Mouse (Mus musculus) adrenal gland, postnatal 36 days (tissue): Measurements from ENCODE around the gene Arpc1a. TPM values are rescaled to one million over a fixed set of nuclear protein-coding genes. Genes with fewer than 3 reads are reported as not detected.
"Not testable (repeated sequence)": the region's sequence is repeated elsewhere in the genome, so short reads cannot be mapped to it uniquely, and the experiment has no call there.

Experiments
- DNase-seq, 2 experiments: peaks; one replicate each; pipeline ENCODE4 v3.0.0; 2021; ENCODE audit warnings: mixed read lengths in 1 of 2
- long read RNA-seq, 2 experiments: library from polyadenylated mRNA; stranded (forward); transcript quantifications; one replicate each; pipeline ENCODE4 v2.0.0; 2021; ENCODE audit warnings: borderline sequencing depth in 2 of 2
- total RNA-seq, 2 experiments: library from RNA; stranded (reverse); gene quantifications; 2 replicates each; pipeline ENCODE4 v1.2.3; 2021

The Arpc1a gene
- total RNA-seq = 100 to 1,000 TPM; 120 to 123 TPM
- long read RNA-seq, experiment 1, transcript Arpc1a-201 (10 exons, 1,632 nt) = major isoform, 200 of 250 reads
- long read RNA-seq, experiment 1, partial matches to known transcripts = 40 of 250 reads
- long read RNA-seq, experiment 1, other reads (novel, unspliced or antisense) = 9 of 250 reads
- long read RNA-seq, experiment 2, transcript Arpc1a-201 (10 exons, 1,632 nt) = major isoform, 53 of 61 reads
- long read RNA-seq, experiment 2, partial matches to known transcripts = 6 of 61 reads
- long read RNA-seq, experiment 2, other reads (novel, unspliced or antisense) = 1 of 61 reads

GRCm38 (mm10) chr5:145083632-145084451 is at the start of gene Arpc1a, which contains the start of gene Kpna7:
Arpc1a (plus strand) TSS chr5:145083830.
Kpna7 (minus strand) TSS chr5:145084030.
- DNase-seq = peak; percentile 97 to 99

GRCm38 (mm10) chr5:145041628-145042027 is 42.0 kb upstream of the Arpc1a start:
- peak; percentile 13 to 24 for DNase-seq

- DNase-seq = not testable (repeated sequence)
Observed at GRCm38 (mm10) chr5:145042690-145043089, 40.9 kb upstream of the Arpc1a start, which contains the start of gene 1700018F24Rik. 1700018F24Rik (plus strand) TSS chr5:145042990.

DNA sequence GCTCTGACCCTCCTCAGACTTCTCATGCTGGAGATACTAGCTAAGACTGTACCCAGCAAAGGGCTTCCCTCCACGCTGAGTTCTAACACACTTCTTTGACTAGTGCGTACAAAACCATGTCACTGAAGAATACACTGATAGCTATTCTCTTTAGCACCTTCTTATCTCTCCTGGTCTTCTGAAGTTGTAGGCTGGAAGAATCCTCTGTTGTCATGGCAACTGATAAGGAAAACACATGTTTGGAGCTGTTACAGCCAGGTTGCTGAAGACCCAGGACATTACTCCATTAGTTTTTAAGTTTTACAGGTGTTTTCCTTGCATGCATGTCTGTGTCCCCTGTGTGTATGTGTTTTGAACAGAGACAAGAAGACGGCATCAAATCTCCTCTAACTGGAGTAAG is 29.4 kb upstream of the Arpc1a start:
- DNase-seq = not testable (repeated sequence)

DNA sequence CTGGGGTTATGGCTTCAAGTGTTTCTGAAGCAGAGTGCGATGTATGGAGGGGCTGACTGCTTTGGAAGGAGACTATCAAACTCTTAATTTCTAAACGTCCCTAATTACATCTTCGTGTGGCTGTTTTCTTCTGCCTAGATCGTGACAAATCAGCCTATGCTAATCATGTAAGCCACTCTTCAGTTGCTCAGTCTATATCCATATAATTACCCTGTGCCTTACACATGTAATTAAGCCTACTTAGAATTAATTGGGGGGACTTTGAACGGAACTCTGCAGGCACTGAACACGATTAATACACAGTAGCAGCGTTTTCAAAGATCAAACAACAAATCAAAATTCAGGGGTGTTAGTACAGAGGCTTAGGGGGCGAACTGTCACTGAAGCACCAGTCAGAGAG is 25.7 kb upstream of the Arpc1a start:
- no peak for DNase-seq

DNA sequence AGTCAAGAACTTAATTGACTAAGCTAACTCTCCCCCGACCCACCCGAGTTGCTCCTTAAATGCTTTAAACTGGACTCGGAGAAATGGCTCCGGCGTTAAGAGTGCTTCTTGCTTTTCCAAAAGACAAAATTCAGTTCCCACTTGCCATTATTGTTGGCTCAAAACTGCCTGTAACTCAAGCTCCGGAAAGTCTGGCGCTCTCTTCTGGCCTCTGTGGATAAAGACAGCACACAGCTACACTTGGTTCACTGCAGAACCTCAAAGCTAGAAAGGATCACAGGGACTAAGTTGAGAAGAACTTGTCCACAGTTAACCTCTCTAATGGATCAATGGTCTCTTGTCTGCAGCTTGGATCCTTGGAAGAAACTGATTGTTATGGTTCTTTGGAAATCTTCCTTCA is 24.9 kb upstream of the Arpc1a start:
- DNase-seq = peak in 1 of 2 experiments; percentile 42

DNA sequence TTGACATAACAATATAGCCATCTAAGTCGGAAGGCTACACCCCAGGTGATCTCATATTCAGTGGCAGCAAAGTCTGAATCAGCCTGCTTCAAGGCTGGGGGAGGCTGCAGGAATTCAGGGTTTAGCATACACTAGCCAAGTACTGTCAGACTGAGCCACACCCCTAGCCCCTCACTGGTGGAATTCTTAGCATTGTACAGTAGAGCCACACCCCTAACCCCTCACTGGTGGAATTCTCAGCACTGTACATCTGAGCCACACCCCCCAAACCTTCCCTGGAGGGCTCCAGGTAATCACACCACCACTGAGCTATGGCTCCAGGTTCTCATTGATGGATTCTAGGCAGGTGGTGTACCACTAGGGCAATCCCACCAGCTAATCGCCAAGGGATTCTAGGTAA is 24.1 kb upstream of the Arpc1a start:
- DNase-seq = no peak

- DNase-seq = no peak
Observed at GRCm38 (mm10) chr5:145064765-145065340, 18.8 kb upstream of the Arpc1a start.

DNA sequence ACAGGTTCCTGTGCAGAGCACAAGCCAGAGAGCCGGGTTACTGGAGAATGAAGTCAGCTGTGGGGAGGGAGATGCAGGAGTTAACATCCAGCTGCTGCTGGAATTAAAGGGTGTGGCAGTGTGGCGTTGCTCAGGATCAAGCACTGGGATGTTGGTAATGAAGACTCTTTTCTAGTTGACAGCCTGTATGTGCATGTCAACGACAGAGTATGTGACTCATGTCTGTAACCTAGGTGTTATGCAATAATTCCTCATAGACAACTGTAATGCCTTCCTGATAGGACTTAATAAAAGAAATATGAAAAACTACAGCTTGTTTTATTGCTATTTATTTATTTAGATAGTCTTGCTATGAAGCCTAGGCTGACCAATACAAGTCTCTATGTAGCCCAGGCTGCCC is 14.8 kb upstream of the Arpc1a start:
- DNase-seq = no peak

GRCm38 (mm10) chr5:145069707-145070106 is 13.9 kb upstream of the Arpc1a start:
- peak; percentile 73 to 83 for DNase-seq

DNA sequence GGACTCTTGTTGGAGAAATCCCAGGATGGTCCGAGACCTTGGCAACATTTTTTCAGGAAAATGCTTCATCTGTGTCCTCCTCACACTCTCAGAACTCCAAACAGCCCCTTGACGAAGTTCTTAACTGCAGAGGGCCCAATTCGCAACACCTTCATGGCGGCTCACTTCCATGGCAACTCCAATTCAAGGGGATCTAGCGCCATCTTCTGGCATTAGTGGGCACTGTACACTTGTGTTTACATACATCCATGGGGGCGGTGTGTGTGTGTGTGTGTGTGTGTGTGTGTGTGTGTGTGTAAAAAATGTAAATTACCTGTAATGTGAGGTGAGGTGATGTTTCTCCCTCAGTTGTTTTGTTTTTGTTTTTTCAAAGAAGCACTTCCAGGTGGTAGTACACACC is 12.3 kb upstream of the Arpc1a start:
- no peak for DNase-seq

- DNase-seq = no peak
Observed at GRCm38 (mm10) chr5:145075081-145075480, 8.5 kb upstream of the Arpc1a start.

DNA sequence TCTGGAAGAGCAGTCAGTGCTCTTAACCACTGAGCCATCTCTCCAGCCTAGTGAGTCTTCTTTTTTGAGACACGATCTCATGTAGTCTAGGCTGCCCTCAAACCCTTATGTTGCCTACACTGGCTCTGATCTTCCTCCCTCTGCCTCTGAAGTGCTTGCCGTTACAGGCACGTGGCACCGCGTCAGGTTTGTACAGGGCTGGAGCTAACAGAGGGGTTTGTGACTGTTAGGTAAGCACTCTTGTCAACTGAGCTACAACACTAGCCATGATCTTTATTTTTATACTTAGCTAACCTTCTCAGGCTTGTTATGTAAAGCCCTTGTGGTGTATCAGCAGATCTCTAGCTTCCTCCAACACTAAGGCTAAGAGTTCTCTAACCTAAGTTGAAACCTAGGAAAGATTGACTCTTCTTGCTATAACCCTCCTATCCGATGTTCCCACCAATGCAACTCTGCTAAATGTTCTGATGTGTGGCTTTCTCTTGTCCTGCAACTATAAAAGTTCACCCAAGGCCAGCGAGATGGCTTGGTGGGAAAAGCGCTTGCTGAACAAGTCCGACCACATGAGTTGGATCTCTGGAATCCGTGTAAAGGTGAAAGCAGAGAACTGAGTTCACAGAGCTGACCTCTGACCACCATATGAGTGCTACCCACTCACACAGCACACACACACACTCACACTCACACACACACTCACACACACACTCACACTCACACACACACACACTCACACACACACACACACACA is 1.6 kb upstream of the Arpc1a start:
- DNase-seq = no peak

DNA sequence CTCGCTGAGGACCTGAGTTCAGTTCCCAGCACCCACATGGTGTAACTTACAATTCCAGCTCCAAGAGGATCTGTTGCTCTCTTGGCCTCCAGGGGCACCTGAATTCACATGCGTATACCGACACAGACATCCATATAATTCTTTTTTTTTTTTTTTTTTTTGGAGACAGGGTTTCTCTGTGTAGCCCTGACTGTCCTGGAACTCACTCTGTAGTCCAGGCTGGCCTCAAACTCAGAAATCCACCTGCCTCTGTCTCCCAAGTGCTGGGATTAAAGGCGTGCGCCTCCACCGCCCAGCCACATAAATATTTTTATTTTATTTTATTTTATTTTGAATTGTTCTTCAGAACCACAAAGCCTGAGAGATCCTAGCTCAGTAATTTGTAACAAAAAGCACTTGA is 429 bp upstream of the Arpc1a start:
- DNase-seq = not testable (repeated sequence)

- DNase-seq = no peak
Observed at GRCm38 (mm10) chr5:145084822-145085221, 1.2 kb downstream of the Arpc1a start.

- DNase-seq = no peak
Observed at GRCm38 (mm10) chr5:145088186-145088585, 4.6 kb downstream of the Arpc1a start.

- DNase-seq = no peak
Observed at GRCm38 (mm10) chr5:145089878-145090277, 6.2 kb downstream of the Arpc1a start.

- DNase-seq = no peak
Observed at GRCm38 (mm10) chr5:145096195-145096594, 12.6 kb downstream of the Arpc1a start.

DNA sequence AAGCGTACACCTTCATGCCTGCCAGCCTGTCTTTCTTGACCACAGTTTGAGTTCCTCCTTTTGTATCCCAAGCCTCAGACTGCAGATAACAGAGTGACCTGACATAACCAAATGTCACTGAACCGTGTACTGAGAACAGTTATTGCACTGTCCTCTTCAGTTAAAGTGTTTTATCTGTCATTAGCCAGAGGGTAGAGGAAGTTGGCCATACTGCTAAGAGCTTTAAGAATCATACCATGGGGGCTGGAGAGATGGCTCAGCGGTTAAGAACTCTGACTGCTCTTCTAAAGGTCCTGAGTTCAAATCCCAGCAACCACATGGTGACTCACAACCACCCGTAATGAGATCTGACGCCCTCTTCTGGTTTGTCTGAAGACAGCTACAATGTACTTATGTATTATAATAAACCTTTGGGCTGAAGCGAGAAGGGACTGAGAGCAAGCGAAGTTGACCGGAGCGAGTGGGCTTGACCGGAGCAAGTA is 14.8 kb downstream of the Arpc1a start:
- no peak for DNase-seq

GRCm38 (mm10) chr5:145100960-145101359 is 17.3 kb downstream of the Arpc1a start:
- no peak for DNase-seq

DNA sequence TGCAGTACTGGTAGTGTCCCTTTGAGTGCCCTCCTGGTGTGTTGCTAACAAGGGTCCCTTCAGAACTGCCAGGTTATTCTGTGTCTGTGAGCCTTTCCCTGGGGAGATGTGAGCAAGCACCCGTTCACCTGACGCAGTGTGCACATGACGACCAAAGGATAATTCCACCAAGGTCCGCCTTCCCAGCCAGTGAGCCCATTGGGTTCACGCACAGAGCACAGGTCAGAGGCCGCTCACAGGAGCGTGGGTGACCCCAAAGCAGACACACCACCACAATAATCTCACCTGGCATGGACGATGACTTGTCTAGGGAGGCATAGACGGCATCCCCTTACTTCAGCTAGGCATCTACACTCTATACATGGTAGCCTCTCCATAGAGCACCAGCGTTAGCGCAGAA is 17.8 kb downstream of the Arpc1a start:
- not testable (repeated sequence) for DNase-seq

DNA sequence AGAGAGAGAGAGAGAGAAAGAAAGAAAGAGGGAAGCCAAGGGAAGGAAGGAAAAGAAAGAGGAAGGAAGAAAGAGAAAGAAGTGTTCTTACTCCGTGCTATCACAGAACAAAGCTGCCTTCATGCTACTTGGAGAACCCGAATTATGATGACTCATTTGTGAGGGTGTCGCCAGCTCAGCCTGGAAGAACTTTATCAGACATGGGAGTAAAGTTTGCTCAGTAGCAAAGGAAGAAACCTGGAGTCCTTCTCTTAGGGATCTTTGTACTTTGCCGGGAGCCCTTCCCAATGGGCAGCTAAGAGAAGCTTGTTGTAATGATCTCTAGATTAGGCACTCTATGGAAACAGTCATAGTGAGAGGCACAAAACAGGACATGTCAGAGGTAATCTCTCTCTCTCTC is 19.1 kb downstream of the Arpc1a start:
- DNase-seq = no peak
